Mouse (Mus musculus) forebrain, embryonic 16.5 days (tissue): ENCODE results near the gene Ltbp2. TPM values are rescaled to one million over a fixed set of nuclear protein-coding genes. Genes with fewer than 3 reads are reported as not detected.
A peak's percentile ranks its signal among the peaks of the same experiment; 100 is the strongest.

Experiments used
- ATAC-seq: fragments of 200-750 bp; cut with Nextera tagmentation; 2 replicates; pipeline ENCODE4 v1.8.0; 2017; ENCODE audit warnings: mild to moderate bottlenecking, moderate library complexity
- H3K27ac ChIP-seq: fragments of 300-500 bp; sonication (generic); 2 replicates; pipeline ENCODE4 v1.5.1; 2014; ENCODE audit warnings: low read length, control low read depth
- H3K27me3 ChIP-seq: fragments of 300-500 bp; sonication (generic); replicated peaks from 2 replicates; pipeline ENCODE4 v1.6.1; 2014; ENCODE audit warnings: low read length; ENCODE audit not compliant: control insufficient read depth, insufficient read depth
- H3K36me3 ChIP-seq: fragments of 300-500 bp; sonication (generic); 2 replicates; pipeline ENCODE4 v1.6.1; 2014; ENCODE audit not compliant: control insufficient read depth, insufficient read depth
- H3K4me1 ChIP-seq: fragments of 300-500 bp; sonication (generic); replicated peaks from 2 replicates; pipeline ENCODE4 v1.6.1; 2014; ENCODE audit warnings: low read length; ENCODE audit not compliant: control insufficient read depth, insufficient read depth
- H3K4me2 ChIP-seq: fragments of 300-500 bp; sonication (generic); 2 replicates; pipeline ENCODE4 v1.6.1; 2014; ENCODE audit warnings: mild to moderate bottlenecking, low read length, control low read depth
- H3K4me3 ChIP-seq: fragments of 300-500 bp; sonication (generic); replicated peaks from 2 replicates; pipeline ENCODE4 v1.5.1; 2014; ENCODE audit warnings: mild to moderate bottlenecking, low read length, control low read depth
- H3K9ac ChIP-seq: fragments of 300-500 bp; sonication (generic); replicated peaks from 2 replicates; pipeline ENCODE4 v1.6.1; 2014; ENCODE audit warnings: low read depth, low read length, control low read depth
- H3K9me3 ChIP-seq: fragments of 300-500 bp; sonication (generic); 2 replicates; pipeline ENCODE4 v1.6.1; 2016; ENCODE audit warnings: low read length; ENCODE audit not compliant: control insufficient read depth
- WGBS: fragments of 180-500 bp; shearing (Covaris S2); extraction: QIAGEN DNeasy Blood & Tissue Kit; methylation state at CpG from one replicate; pipeline ENCODE4 v1.1.7; 2014; 5-methylcytosine and 5-hydroxymethylcytosine counted together
- polyA plus RNA-seq: library from polyadenylated mRNA; unstranded; fragments of >200 nt; fragmentation: Nextera tagmentation; extraction: Ambion mirVana; gene quantifications from 2 replicates; pipeline ENCODE4 v1.2.1, GENCODE M21; 2015

The Ltbp2 gene
- polyA plus RNA-seq, 1 experiment from 2014 or later, result 0.30 TPM

GRCm38 (mm10) chr12:84847882-84848281 lies 28.4 kb downstream of the Ltbp2 start:
- Histone ChIP-seq H3K4me2 (no peak overlapping the region), H3K9ac (no peak overlapping the region), H3K4me3 (no peak overlapping the region), H3K9me3 (no peaks in the 10 kb centered on the region), H3K27me3 (no peaks in the 10 kb centered on the region), H3K36me3 (no peaks in the 10 kb centered on the region), H3K4me1 (no peaks in the 10 kb centered on the region), H3K27ac (no peak overlapping the region)
- no peak for ATAC-seq
- WGBS, result 79% methylated on average over 6 of the region's 6 CpGs

GRCm38 (mm10) chr12:84847480-84847879 lies 28.9 kb downstream of the Ltbp2 start:
- ATAC-seq, result no peak
- Histone ChIP-seq H3K4me3 (no peak overlapping the region), H3K9me3 (no peaks in the 10 kb centered on the region), H3K4me2 (no peak overlapping the region), H3K27ac (no peak overlapping the region), H3K4me1 (peaks cover 2% of the 10 kb centered on the region; the same call in 1 of the 2 replicates), H3K27me3 (no peaks in the 10 kb centered on the region), H3K9ac (no peak overlapping the region), H3K36me3 (no peaks in the 10 kb centered on the region)
- 73% methylated on average over 7 of the region's 7 CpGs for WGBS

GRCm38 (mm10) chr12:84846594-84847014 lies 29.7 kb downstream of the Ltbp2 start:
- no peak overlapping the region for H3K4me3 ChIP-seq
- no peak overlapping the region for H3K9ac ChIP-seq
- WGBS, result 78% methylated on average over 9 of the region's 9 CpGs

GRCm38 (mm10) chr12:84842706-84843105 lies 33.6 kb downstream of the Ltbp2 start:
- H3K4me3 ChIP-seq, result no peak overlapping the region
- no peak for ATAC-seq
- WGBS, result 36% methylated on average over 6 of the region's 6 CpGs
- H3K27ac ChIP-seq, result no peak overlapping the region
- no peak overlapping the region for H3K9ac ChIP-seq
- H3K36me3 ChIP-seq, result no peaks in the 10 kb centered on the region
- H3K27me3 ChIP-seq, result no peaks in the 10 kb centered on the region
- H3K4me2 ChIP-seq, result no peak overlapping the region
- H3K9me3 ChIP-seq, result peaks cover 2% of the 10 kb centered on the region; the same call in 1 of the 2 replicates
- H3K4me1 ChIP-seq, result peaks cover 2% of the 10 kb centered on the region; the same call in 1 of the 2 replicates

More at GRCm38 (mm10) chr12:84846594-84847014, 29.7 kb downstream of the Ltbp2 start:
- H3K4me1 ChIP-seq, result peaks cover 2% of the 10 kb centered on the region; the same call in 1 of the 2 replicates
- no peak overlapping the region for H3K4me2 ChIP-seq
- H3K27ac ChIP-seq, result no peak overlapping the region
- no peaks in the 10 kb centered on the region for H3K36me3 ChIP-seq
- H3K9me3 ChIP-seq, result no peaks in the 10 kb centered on the region
- no peak for ATAC-seq
- H3K27me3 ChIP-seq, result no peaks in the 10 kb centered on the region

- no peak overlapping the region for H3K4me3 ChIP-seq
- WGBS, result 81% methylated on average over 15 of the region's 15 CpGs
- peaks cover 2% of the 10 kb centered on the region; the same call in 1 of the 2 replicates for H3K4me1 ChIP-seq
- H3K9ac ChIP-seq, result no peak overlapping the region
- H3K9me3 ChIP-seq, result peaks cover 3% of the 10 kb centered on the region; the same call in 1 of the 2 replicates
- ATAC-seq, result peak; percentile 40; the same call in 1 of the 2 replicates
- H3K4me2 ChIP-seq, result no peak overlapping the region
- H3K27ac ChIP-seq, result no peak overlapping the region
- no peaks in the 10 kb centered on the region for H3K36me3 ChIP-seq
- H3K27me3 ChIP-seq, result no peaks in the 10 kb centered on the region
Measured at GRCm38 (mm10) chr12:84841158-84842140, 34.9 kb downstream of the Ltbp2 start.

GRCm38 (mm10) chr12:84840734-84841133 lies 35.6 kb downstream of the Ltbp2 start:
- H3K36me3 ChIP-seq, result no peaks in the 10 kb centered on the region
- H3K4me3 ChIP-seq, result no peak overlapping the region
- no peaks in the 10 kb centered on the region for H3K27me3 ChIP-seq
- H3K27ac ChIP-seq, result no peak overlapping the region
- H3K9ac ChIP-seq, result no peak overlapping the region
- no peak for ATAC-seq
- H3K4me2 ChIP-seq, result no peak overlapping the region
- 78% methylated on average over 3 of the region's 3 CpGs for WGBS
- H3K9me3 ChIP-seq, result peaks cover 3% of the 10 kb centered on the region; the same call in 1 of the 2 replicates
- peaks cover 2% of the 10 kb centered on the region; the same call in 1 of the 2 replicates for H3K4me1 ChIP-seq

GRCm38 (mm10) chr12:84839965-84840364 lies 36.4 kb downstream of the Ltbp2 start:
- Histone ChIP-seq H3K4me3 (no peak overlapping the region), H3K9me3 (peaks cover 3% of the 10 kb centered on the region; the same call in 1 of the 2 replicates), H3K27me3 (no peaks in the 10 kb centered on the region), H3K36me3 (no peaks in the 10 kb centered on the region), H3K4me1 (peaks cover 2% of the 10 kb centered on the region; the same call in 1 of the 2 replicates), H3K4me2 (no peak overlapping the region), H3K27ac (no peak overlapping the region), H3K9ac (no peak overlapping the region)
- 76% methylated on average over 4 of the region's 4 CpGs for WGBS
- ATAC-seq, result no peak

GRCm38 (mm10) chr12:84835626-84836025 lies 40.7 kb downstream of the Ltbp2 start:
- H3K4me3 ChIP-seq, result no peak overlapping the region
- H3K9me3 ChIP-seq, result peaks cover 3% of the 10 kb centered on the region; the same call in 1 of the 2 replicates
- 74% methylated on average over 5 of the region's 5 CpGs for WGBS
- H3K27ac ChIP-seq, result no peak overlapping the region
- no peak for ATAC-seq
- H3K4me1 ChIP-seq, result no peaks in the 10 kb centered on the region
- H3K36me3 ChIP-seq, result no peaks in the 10 kb centered on the region
- H3K4me2 ChIP-seq, result no peak overlapping the region
- no peak overlapping the region for H3K9ac ChIP-seq
- no peaks in the 10 kb centered on the region for H3K27me3 ChIP-seq

GRCm38 (mm10) chr12:84834773-84835172 lies 41.6 kb downstream of the Ltbp2 start:
- H3K9me3 ChIP-seq, result peaks cover 3% of the 10 kb centered on the region; the same call in 1 of the 2 replicates

More at GRCm38 (mm10) chr12:84834773-84835172, 41.6 kb downstream of the Ltbp2 start:
- no peaks in the 10 kb centered on the region for H3K36me3 ChIP-seq
- no peak for ATAC-seq
- H3K4me2 ChIP-seq, result no peak overlapping the region
- no peaks in the 10 kb centered on the region for H3K27me3 ChIP-seq
- no peak overlapping the region for H3K9ac ChIP-seq
- H3K4me1 ChIP-seq, result no peaks in the 10 kb centered on the region
- H3K4me3 ChIP-seq, result no peak overlapping the region
- no peak overlapping the region for H3K27ac ChIP-seq
- WGBS, result 93% methylated on average over 4 of the region's 4 CpGs
